Mouse (Mus musculus) right cerebral cortex, postnatal 25 days (tissue): ENCODE measurements around the gene Nkx2-2.

Experiments used
- DNase-seq: peaks from one replicate; pipeline ENCODE4 v3.0.0; 2022

Gene Nkx2-2

DNA sequence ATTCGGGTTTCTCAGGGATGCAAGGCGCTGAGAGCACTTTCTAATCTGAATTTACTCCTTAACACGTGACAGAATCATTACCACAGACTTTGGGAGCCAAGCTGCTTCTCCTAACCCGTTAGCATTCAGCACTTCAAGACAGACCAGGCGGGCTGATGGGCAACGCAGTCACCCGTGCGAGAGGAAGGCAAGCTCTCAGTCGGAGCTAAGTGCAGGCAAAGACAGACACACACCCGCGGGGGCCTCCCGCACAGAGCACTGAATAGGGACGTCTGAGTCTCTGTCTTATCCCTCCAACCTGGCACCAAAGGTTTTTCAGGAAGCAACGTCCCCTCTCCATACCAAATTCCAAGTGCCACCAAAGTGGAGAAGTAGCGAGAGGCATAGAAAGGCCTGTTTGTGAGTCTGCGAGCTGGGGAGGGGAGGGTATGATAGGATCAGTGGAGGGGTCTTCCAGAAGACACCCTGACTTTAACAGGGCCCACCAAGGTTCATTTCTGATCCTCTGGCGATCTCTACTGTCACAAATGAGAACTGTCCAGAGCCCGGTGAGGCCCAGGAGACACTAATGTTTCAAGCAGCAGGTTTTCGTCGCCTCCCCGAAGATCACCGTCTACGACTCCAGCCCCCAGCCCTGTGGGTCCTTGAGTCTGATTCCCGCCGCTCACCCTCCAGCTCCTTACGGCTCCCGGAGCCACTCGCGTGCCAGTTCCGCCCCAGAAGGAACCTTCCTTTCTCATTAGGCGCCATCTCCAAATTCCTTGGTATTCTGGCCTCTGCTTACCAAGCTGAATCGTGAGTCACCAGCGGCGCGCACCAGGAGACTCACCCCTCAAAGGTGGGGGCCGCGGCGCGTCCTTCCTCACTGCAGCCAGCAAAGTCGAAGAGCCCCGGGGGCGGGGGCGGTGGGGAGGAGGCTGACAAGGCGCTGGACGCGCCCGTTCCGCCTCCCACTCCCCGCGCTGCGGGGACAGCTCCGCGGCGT is at the start of gene Nkx2-2:
TSS of gene Nkx2-2 (minus strand) at position 973 of the 985 bp plus-strand sequence.
- no peak for DNase-seq

- no peak for DNase-seq
These were observed 41.8 kb upstream of the Nkx2-2 start for GRCm38 (mm10) chr2:147235707-147236290.

DNA sequence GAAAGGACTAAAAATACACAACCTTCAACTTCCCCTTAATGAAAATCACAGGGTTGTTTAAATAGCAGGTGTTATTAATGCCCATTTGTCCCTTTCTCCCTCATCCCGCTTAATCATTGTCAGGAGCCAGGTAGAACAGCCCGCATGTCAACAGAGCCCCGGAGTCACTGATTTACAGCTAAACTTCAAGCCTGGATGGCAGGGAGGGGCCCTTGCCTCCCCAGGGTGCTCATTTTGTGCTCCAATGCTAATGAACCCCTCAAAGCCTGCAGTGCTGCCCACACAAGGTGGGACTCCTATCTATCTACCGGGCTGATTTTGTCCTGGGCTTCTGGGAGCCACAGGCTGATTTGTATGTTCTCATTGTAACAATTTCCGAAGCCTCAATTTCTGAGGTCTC is 37.1 kb upstream of the Nkx2-2 start:
- DNase-seq, result no peak

DNA sequence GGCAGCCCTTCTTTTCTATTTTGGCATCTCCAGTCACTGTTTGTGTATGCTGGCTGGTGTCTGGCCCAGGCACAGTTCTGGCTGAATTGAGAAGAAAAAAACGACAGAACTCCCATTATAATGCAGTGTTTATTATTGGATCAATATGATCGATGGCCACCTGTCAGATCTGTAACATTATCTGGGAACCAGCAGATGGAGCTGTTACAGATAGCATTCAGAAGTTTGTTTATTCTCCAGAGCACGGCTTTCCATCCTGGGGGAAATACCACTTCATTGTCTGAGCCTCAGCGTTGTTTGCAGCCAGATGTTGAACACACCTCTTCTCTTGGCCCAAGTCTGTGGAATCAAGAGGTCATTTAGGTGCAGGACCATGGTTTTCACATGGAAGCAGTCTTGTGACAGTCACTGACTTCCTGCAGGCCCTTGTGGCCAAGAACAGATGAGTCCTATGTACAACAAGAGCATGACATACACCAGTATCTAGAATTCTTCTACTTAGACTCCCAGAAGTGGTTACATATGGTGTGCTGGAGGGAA is 11.1 kb upstream of the Nkx2-2 start:
- DNase-seq, result no peak

- DNase-seq, result no peak
These were observed 920 bp upstream of the Nkx2-2 start for GRCm38 (mm10) chr2:147194711-147195615.

- no peak for DNase-seq
These were observed 1.3 kb downstream of the Nkx2-2 start for GRCm38 (mm10) chr2:147192731-147193130.

GRCm38 (mm10) chr2:147190316-147191021 is 3.6 kb downstream of the Nkx2-2 start:
- DNase-seq, result no peak

- DNase-seq, result no peak
These were observed 4.3 kb downstream of the Nkx2-2 start for GRCm38 (mm10) chr2:147189546-147190315.

DNA sequence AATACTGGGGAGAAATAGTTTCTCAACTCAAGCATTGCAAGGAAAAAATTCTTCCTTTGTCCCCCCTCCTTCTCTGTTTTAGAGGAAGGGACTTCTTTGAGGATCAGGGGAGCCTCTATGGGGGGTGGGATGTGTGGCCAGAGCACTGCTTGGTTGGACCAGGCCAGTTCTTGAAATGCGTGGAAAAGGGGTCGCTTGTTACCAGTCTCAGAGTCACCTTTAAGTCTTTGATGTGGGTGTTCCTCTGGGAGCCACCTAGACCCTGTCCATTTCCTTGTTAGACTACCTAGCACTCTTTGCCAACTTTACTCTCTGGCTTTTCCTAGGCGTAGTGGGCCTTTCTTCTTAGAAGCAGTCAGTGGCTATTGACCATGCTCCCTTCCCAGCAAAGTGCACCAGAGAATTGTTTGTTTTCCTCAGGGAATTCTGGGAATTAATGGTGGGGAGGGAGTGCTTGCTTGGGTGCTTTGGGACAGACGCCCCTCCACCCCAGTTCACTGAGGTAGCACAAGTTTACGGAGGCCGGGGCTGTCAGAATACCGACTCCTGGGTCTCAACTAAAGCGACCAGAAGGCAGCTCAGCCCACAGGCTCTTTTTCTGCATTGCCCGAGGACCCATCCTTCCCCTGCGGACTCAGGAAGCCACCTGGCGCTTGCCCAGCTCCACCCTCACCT is 5.0 kb downstream of the Nkx2-2 start:
- no peak for DNase-seq

DNA sequence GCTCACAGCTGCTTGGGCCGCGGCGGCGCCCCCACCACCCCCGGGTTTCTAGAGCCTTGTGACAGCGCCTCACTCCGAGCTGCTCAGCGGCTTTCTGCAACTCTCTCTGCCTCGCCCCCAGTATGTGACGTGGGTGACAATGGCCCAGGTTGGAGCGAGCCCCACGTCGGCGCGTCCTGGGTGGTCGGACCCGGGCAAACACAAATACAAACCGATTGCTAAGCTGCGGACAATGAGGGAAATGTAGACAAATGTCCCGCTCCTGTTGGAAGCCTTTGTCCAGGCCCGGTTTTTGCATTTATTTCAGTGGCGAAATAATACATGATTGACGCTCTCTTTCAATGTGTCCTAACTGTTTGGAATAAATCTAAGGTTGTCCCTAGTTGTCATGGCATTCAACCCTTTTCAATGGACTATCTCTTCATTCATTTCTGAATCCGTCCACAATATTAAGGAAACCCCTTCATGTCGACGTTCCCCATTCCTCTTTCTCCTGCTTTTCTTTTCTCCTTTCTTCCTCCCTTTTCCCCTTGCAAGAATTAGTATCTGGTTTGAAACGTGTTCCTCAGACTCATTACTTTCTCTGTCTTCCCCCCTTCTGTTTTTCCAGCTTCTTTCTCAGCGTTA is 5.9 kb downstream of the Nkx2-2 start:
- DNase-seq, result no peak

DNA sequence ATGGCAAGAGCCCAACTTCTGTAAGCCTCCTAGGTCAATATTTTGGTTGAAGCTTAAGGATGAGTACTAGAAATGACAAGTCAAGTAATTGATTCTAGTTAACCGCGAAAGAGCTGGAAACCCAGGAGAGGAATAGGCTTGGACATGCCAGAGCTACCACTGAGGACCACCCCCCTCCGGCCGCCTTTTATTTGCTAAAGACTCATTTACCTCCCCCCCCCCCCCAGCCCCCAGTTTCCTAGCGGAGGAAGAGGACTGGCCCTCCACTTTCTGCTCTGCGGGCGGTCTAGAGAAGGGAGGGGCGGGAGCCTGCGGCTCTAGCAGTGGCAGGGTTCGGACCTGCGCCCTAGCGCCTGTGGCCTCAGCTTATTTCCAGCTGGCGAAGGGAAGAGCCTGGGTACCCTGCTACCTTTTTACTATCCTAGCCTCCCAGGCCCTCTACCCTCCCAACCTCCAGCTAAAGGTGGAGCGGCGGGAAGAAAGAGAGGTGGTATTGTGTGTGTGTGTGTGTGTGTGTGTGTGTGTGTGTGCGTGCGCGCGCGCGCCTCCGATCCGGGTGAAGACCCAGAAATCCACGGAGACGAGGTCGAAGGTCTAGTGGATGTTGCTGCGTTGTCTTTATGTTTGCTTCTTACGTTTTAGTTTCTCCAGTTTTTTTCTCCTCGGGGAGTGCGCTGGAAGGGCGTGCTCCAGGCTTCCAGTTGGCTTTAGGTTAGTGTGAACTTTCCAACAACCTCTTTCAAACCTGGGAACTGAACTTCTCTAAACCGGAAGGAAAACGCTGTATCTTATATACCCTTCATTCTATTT is 6.8 kb downstream of the Nkx2-2 start:
- DNase-seq, result no peak

DNA sequence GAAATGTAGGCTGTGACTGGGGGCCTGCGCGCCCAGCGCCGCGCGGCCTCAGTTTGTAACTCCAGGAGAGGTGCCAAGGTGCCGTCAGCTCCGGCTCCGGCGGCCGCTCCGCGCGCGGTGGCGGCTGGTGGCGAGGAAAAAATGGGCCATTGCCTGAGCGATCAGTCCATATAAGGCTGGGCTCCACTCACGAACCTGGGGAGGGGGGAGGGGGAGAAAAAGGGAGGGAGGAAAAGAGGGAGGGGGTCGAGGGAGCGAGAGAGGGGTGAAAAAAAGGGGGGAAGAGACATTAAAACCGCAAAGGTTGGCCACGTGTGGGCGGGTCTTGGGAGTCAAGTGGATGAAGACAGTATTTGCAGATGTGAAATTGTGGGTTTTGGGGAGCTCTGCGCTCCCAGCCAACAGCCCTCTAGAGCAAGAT is 7.8 kb downstream of the Nkx2-2 start:
- DNase-seq, result no peak

GRCm38 (mm10) chr2:147185561-147185960 is 8.5 kb downstream of the Nkx2-2 start:
- DNase-seq, result no peak

GRCm38 (mm10) chr2:147184071-147184990 is 9.7 kb downstream of the Nkx2-2 start:
- no peak for DNase-seq

DNA sequence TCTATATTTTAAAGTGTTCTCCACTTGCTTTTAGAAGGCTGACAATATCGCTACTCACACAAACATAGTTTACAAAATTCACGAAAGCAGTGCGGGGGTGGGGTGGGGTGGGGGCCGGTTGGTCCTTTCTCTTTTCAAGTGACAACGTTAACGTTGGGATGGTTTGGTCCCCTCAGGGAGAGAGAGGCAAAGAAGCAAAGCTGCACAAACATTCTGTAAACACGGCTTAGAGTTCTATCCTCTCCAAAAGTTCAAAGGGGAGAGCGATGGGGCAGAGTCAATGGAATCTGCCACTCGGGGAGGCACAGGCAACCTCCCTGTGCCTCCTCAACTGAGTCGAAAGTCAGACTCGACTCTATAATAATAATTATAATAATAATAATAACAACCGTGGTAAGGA is 10.5 kb downstream of the Nkx2-2 start:
- DNase-seq, result no peak

DNA sequence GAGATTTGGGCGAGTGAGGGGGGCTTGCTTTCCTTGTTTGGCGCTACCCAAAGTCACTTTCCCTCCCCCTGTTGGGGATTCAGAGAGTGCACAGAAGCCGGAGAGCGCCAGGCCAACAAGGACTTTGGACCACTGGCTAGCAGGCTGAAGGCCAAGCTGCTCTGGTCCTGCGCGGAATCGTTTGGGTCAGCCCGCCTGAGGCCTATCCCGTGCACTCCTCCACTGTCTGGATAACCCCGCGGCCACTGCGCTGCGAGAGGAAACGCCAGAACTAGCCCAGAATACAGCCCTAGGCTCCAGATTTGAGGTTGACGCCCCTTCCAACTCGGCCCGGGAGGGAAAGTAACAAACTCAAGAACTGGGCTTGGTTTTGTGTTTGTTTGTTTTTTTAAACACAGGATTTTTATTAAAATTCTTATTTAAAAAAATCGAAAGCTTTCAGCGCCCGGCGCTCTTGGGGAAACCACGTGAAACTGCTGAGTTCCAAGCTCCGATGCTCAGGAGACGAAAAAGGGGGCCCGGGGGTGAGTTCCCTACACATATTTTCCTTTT is 11.3 kb downstream of the Nkx2-2 start:
- DNase-seq, result no peak

- no peak for DNase-seq
These were observed 11.9 kb downstream of the Nkx2-2 start for GRCm38 (mm10) chr2:147181926-147182708.
